Mouse (Mus musculus): Measurements from ENCODE around the gene Dmrta2.

Dmrta2 gene

GRCm38 (mm10) chr4:109977148-109978067 lies at the start of gene Dmrta2:
Gene Dmrta2 (plus strand): TSS chr4:109978053.
- DNase-seq, result peak; percentile 58 to 66

GRCm38 (mm10) chr4:109929058-109929457 lies 48.8 kb upstream of the Dmrta2 start:
- DNase-seq, result no peak

GRCm38 (mm10) chr4:109930445-109930844 lies 47.4 kb upstream of the Dmrta2 start:
- peak in 1 of 2 experiments; percentile 3 for DNase-seq

GRCm38 (mm10) chr4:109930935-109931334 lies 46.9 kb upstream of the Dmrta2 start:
- DNase-seq, result no peak

GRCm38 (mm10) chr4:109936557-109936956 lies 41.3 kb upstream of the Dmrta2 start:
- DNase-seq, result no peak

GRCm38 (mm10) chr4:109939291-109939690 lies 38.6 kb upstream of the Dmrta2 start:
- DNase-seq, result no peak

- no peak for DNase-seq
Observed at GRCm38 (mm10) chr4:109945554-109945953, 32.3 kb upstream of the Dmrta2 start.

GRCm38 (mm10) chr4:109949307-109949706 lies 28.5 kb upstream of the Dmrta2 start:
- DNase-seq, result no peak

- DNase-seq, result no peak
Observed at GRCm38 (mm10) chr4:109953509-109953908, 24.3 kb upstream of the Dmrta2 start.

- no peak for DNase-seq
Observed at GRCm38 (mm10) chr4:109960201-109960935, 17.5 kb upstream of the Dmrta2 start.

- DNase-seq, result no peak
Observed at GRCm38 (mm10) chr4:109963570-109964279, 14.1 kb upstream of the Dmrta2 start.

GRCm38 (mm10) chr4:109969561-109969960 lies 8.3 kb upstream of the Dmrta2 start:
- DNase-seq, result no peak

GRCm38 (mm10) chr4:109973991-109974654 lies 3.7 kb upstream of the Dmrta2 start:
- no peak for DNase-seq

- DNase-seq, result peak; percentile 40 to 48
Observed at GRCm38 (mm10) chr4:109974655-109975380, 3.0 kb upstream of the Dmrta2 start.

GRCm38 (mm10) chr4:109975381-109976240 lies 2.2 kb upstream of the Dmrta2 start:
- DNase-seq, result peak in 1 of 2 experiments; percentile 27

- peak; percentile 33 to 40 for DNase-seq
Observed at GRCm38 (mm10) chr4:109976273-109977147, 1.3 kb upstream of the Dmrta2 start.

GRCm38 (mm10) chr4:109978068-109978857 lies 410 bp downstream of the Dmrta2 start:
- DNase-seq, result peak in 1 of 2 experiments; percentile 28

- peak in 1 of 2 experiments; percentile 12 for DNase-seq
Observed at GRCm38 (mm10) chr4:109978858-109979340, 1.0 kb downstream of the Dmrta2 start.

Data from cerebellum, postnatal 10 days (tissue).